Mouse (Mus musculus): Measurements from ENCODE around the gene Serpinb9g.
"Not testable (repeated sequence)": the region's sequence is repeated elsewhere in the genome, so short reads cannot be mapped to it uniquely, and the experiment has no call there.

Gene Serpinb9g

DNA sequence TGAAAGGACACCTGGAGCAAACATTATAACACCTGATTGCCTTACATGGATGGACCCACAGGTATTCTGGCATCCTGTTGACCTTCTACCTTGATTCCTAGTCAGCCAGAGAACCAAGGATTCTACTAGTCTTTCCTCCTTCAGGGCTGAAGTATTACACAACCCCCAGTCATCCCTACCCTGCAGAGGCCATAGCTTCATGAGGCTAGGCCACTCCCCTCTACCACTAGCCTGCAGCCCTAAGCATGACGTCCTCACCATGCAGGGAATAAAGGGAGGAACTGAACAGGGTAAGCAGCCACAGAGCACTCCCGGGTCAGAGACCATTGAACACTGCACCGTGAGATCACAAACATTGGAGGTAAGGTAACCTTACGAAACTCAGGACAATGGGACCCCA, at the start of gene Serpinb9g:
Gene Serpinb9g, plus strand, starts transcription at position 301 of the 400 bp plus-strand sequence.
- POLR2A ChIA-PET, CTCF ChIA-PET: not testable (repeated sequence)

DNA sequence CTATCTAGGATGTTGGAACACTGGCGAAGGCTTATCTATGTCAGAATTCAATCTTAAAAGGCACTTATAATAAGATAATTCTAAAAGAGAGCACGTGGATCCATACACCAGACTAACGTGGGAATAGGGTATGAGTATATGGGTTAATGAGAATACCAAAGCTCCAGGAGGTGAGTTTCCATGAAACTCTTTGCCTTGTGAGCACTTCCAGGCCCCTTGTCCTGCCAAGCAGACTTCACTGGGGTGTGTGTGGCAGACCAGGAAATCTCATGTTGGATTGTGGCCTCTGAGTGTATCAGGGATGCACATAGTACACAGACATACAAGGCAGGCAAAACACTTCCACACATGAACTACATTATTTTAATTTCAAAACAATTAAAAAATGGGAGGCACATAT, 718 bp upstream of the Serpinb9g start:
- CTCF ChIA-PET, result interaction anchor here in 1 of 4 experiments (0.6 kb wide), 1 partner anchor 233 kb away, joined by 5 read pairs; no protein-coding TSS in a partner anchor
- POLR2A ChIA-PET, result not testable (repeated sequence)

DNA sequence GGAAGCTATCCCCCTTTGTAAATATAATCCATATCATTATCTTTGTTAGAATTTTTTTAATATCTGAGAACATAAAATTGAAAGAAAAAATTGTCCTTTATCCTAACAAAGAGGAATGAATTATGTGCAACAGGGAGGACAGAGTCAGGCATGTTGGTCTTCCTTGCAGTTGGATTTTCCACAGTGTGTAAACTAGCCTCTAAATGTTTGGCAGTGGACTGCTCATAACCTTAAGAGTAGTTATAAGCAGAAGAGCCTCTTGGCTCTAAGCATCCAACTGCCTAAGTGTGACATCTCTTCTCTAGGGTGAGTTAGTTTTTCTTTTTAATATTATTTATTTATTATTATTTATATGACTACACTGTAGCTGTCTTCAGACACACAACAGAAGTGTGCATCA, 40.0 kb downstream of the Serpinb9g start:
- CTCF ChIA-PET, result no interaction called here

DNA sequence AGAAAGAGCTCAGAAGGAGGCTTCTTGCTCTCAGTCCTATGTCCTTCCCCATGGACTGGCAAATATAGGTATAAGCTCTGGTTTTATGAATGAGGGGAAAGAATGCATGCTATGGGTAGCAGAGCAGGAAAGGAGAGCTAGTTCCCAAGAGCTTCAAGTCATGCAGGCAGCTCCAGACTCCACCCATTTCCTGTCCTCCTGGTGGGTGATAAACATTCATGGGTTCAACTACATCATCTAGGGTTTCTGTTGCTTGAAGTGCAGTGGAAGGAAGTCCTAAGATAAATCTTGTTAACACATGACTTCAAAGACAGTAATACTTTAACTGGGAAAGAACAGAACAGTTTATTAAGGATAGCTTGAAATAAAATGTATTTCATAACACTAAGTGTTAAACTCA, 48.2 kb downstream of the Serpinb9g start:
- ChIA-PET POLR2A (no interaction called here), CTCF (interaction anchor here in 1 of 4 experiments (0.5 kb wide), 1 partner anchor 34 kb away, joined by 3 read pairs; no protein-coding TSS in a partner anchor)

More for the DNA sequence above, 40.0 kb downstream of the Serpinb9g start:
- POLR2A ChIA-PET, result no interaction called here
